Mouse (Mus musculus): ENCODE data around the gene Hoxa11.

DNA sequence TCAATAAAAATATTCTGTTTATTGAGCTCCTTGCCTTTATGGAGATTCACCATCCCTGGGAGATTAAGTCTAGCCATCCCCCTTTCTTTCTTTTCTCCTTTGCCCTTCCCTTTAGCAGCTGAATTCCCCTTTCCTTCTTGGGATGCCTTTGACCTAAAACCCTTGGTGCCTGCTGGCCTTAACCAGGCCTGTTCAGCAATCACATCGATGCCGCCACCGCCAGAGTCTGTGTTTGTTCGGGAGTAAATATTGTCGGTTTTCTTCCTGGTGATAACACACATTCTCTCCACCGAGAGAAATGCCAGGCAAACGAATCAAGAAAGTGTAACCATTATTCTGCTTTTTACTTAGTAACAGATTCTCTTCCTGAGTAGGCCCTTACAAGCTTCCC is 7.5 kb downstream of the Hoxa11 start:
- TF ChIP-seq POLR2A (IDR thresholded peaks at IDR 0.05; ENCODE audit: borderline replicate concordance, insufficient read depth, low read length) = no peak
- TF ChIP-seq CTCF (IDR thresholded peaks at IDR 0.05; ENCODE audit: borderline replicate concordance, insufficient read depth, low read depth, low read length) = no peak

All from cerebellum, adult 2 months (tissue).